Mouse (Mus musculus) hindbrain, embryonic 15.5 days (tissue): Measurements from ENCODE around the gene Vezt. TPM values are rescaled to one million over a fixed set of nuclear protein-coding genes. Genes with fewer than 3 reads are reported as not detected.
A peak's percentile ranks its signal among the peaks of the same experiment; 100 is the strongest.

Source experiments
- ATAC-seq: fragments of 200-750 bp; cut with Nextera tagmentation; 2 replicates; pipeline ENCODE4 v1.8.0; 2017; ENCODE audit warnings: low read depth, moderate number of reproducible peaks, moderate TSS enrichment; ENCODE audit not compliant: low FRiP score
- H3K27ac ChIP-seq: fragments of 300-500 bp; sonication (generic); replicated peaks from 2 replicates; pipeline ENCODE4 v1.5.1; 2015; ENCODE audit warnings: mild to moderate bottlenecking, inconsistent platforms
- H3K27me3 ChIP-seq: fragments of 300-500 bp; sonication (generic); 2 replicates; pipeline ENCODE4 v1.6.1; 2015; ENCODE audit warnings: control low read depth, inconsistent platforms
- H3K36me3 ChIP-seq: fragments of 300-500 bp; sonication (generic); 2 replicates; pipeline ENCODE4 v1.6.1; 2015; ENCODE audit warnings: control low read depth, inconsistent platforms
- H3K4me1 ChIP-seq: fragments of 300-500 bp; sonication (generic); replicated peaks from 2 replicates; pipeline ENCODE4 v1.6.1; 2015; ENCODE audit warnings: control low read depth, inconsistent platforms
- H3K4me2 ChIP-seq: fragments of 300-500 bp; sonication (generic); 2 replicates; pipeline ENCODE4 v1.6.1; 2015; ENCODE audit warnings: moderate library complexity, mild to moderate bottlenecking, inconsistent platforms
- H3K4me3 ChIP-seq: fragments of 300-500 bp; sonication (generic); 2 replicates; pipeline ENCODE4 v1.5.1; 2015; ENCODE audit warnings: mild to moderate bottlenecking, inconsistent platforms
- H3K9ac ChIP-seq: fragments of 300-500 bp; sonication (generic); 2 replicates; pipeline ENCODE4 v1.6.1; 2015; ENCODE audit warnings: inconsistent platforms
- H3K9me3 ChIP-seq: fragments of 300-500 bp; sonication (generic); 2 replicates; pipeline ENCODE4 v1.6.1; 2016; ENCODE audit warnings: control low read depth, inconsistent platforms
- WGBS: fragments of 180-500 bp; shearing (Covaris S2); methylation state at CpG from one replicate; pipeline ENCODE4 v1.1.7; 2015; 5-methylcytosine and 5-hydroxymethylcytosine counted together
- microRNA counts: library from miRNA; unstranded; fragments of <30 nt; microRNA quantifications from one replicate; lab custom pipeline; 2016
- microRNA-seq: library from miRNA; unstranded; fragments of <30 nt; microRNA quantifications from one replicate; pipeline ENCODE4, GENCODE M21; 2016
- polyA plus RNA-seq: library from polyadenylated mRNA; unstranded; fragments of >200 nt; fragmentation: Nextera tagmentation; extraction: Ambion mirVana; gene quantifications from 2 replicates; pipeline ENCODE4 v1.2.1, GENCODE M21; 2015

Vezt gene
- polyA plus RNA-seq, 1 experiment from 2014 or later, result 55.3 TPM

- H3K27ac ChIP-seq, result no peak overlapping the region
- no peaks in the 10 kb centered on the region for H3K9me3 ChIP-seq
- H3K9ac ChIP-seq, result no peak overlapping the region
- H3K4me1 ChIP-seq, result no peaks in the 10 kb centered on the region
- ATAC-seq, result no peak
- H3K4me2 ChIP-seq, result no peak overlapping the region
- 42% methylated on average over 2 of the region's 2 CpGs for WGBS
- no peak overlapping the region for H3K4me3 ChIP-seq
- H3K36me3 ChIP-seq, result no peaks in the 10 kb centered on the region
- H3K27me3 ChIP-seq, result no peaks in the 10 kb centered on the region
Observed at GRCm38 (mm10) chr10:93899303-93899702, 136.3 kb downstream of the Vezt start.

DNA sequence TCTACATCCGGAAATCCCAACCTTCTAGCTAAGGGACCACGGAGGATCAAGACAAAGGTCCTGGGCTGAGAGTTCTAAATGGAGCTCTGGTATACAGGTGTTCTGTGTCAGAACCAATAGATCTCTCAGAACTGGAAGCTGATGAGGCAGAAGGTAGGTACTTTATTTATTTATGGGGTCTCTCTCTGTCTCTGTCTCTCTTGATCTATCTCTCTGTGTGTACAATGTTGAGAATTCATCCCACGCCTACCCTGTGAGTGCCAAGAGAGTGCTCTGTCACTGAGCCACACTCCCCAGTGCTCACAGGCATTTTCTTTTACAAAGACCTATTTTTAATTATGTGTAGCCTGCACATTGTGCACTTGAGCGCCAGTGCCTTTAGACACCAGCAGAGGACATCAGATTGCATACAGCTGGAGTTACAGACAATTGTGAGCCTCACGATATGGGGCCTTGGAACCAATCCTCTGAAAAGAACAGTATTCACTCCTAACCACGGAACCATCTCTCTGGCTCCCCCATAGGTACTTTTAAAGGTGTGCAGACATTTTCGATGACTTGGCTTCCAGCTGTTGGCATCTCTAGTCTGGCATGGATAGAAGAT is 138.5 kb downstream of the Vezt start, which contains the start of gene Metap2:
TSS of gene Metap2 (minus strand) at position 51 of the 604 bp plus-strand sequence.
- Histone ChIP-seq H3K4me1 (no peaks in the 10 kb centered on the region), H3K9ac (no peak within 1 kb of the TSS), H3K27me3 (no peaks in the 10 kb centered on the region), H3K36me3 (no peaks in the 10 kb centered on the region), H3K4me2 (no peak within 1 kb of the TSS), H3K27ac (no peak within 1 kb of the TSS), H3K9me3 (no peaks in the 10 kb centered on the region), H3K4me3 (no peak within 1 kb of the TSS)
- ATAC-seq, result no peak
- WGBS, result 68% methylated on average over 7 of the region's 7 CpGs

GRCm38 (mm10) chr10:93892551-93892950 is 143.1 kb downstream of the Vezt start:
- H3K27ac ChIP-seq, result no peak overlapping the region
- H3K9me3 ChIP-seq, result no peaks in the 10 kb centered on the region
- H3K4me2 ChIP-seq, result no peak overlapping the region
- H3K4me3 ChIP-seq, result no peak overlapping the region
- peaks cover 17% of the 10 kb centered on the region for H3K4me1 ChIP-seq
- H3K27me3 ChIP-seq, result no peaks in the 10 kb centered on the region
- no peaks in the 10 kb centered on the region for H3K36me3 ChIP-seq
- 93% methylated on average over 4 of the region's 4 CpGs for WGBS
- no peak overlapping the region for H3K9ac ChIP-seq
- no peak for ATAC-seq

GRCm38 (mm10) chr10:93891031-93891430 is 144.6 kb downstream of the Vezt start:
- ATAC-seq, result no peak
- peaks cover 18% of the 10 kb centered on the region for H3K4me1 ChIP-seq
- H3K36me3 ChIP-seq, result peaks cover 8% of the 10 kb centered on the region
- no peaks in the 10 kb centered on the region for H3K9me3 ChIP-seq
- H3K9ac ChIP-seq, result no peak overlapping the region
- H3K27me3 ChIP-seq, result no peaks in the 10 kb centered on the region
- no peak overlapping the region for H3K27ac ChIP-seq
- whole genome bisulfite sequencing, result 93% methylated on average over 1 of the region's 1 CpGs
- no peak overlapping the region for H3K4me3 ChIP-seq
- no peak overlapping the region for H3K4me2 ChIP-seq

DNA sequence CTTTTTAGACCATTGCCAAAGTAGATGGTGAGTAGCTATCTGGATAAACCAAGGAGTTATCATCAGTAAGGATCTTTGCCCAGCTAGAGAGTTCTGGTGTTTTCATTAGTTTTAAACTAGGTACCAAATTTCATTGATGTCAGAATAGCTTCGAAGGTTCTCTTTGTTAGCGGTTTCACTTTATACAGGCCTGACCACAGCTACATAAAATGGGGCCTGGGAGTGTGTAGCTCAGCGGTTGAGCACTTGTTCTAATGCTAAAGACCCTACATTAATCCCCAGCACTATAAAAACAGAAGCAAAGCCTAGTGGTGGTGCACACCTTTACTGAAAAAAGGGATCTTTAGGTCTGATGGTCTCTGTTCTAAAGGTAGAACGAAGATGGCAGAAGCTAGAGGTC is 145.1 kb downstream of the Vezt start:
- Histone ChIP-seq H3K36me3 (peaks cover 12% of the 10 kb centered on the region), H3K4me2 (peak overlapping the region; percentile 77), H3K9me3 (no peaks in the 10 kb centered on the region), H3K9ac (0 out of 2 replicates have a peak overlapping the region, but pooled peaks have one; percentile 96), H3K4me3 (peak overlapping the region; percentile 84), H3K27me3 (no peaks in the 10 kb centered on the region), H3K4me1 (peaks cover 18% of the 10 kb centered on the region), H3K27ac (peak overlapping the region; percentile 91)
- 68% methylated on average over 4 of the region's 4 CpGs for WGBS
- ATAC-seq, result no peak

DNA sequence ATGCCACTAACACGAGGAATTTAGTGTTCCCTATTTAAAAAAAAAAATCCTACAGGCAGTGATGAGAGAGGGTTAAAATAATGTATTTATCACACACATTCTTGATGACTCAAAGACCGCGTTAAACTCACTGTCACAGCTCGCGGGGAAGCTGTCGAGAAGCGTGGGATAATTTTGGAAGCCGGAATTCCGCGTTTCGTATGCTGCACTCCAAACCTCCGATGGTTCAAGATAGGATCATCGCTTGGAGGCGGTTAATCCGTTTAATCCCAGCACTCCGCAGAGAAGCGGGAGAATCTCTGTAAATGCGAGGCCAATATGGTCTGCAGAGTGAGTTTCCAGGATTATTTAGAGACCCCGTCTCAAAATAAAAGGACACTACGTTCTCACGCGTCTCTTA is 145.6 kb downstream of the Vezt start:
- peak overlapping the region; percentile 84 for H3K4me3 ChIP-seq
- H3K4me1 ChIP-seq, result peaks cover 18% of the 10 kb centered on the region
- H3K27ac ChIP-seq, result peak overlapping the region; percentile 91
- H3K9ac ChIP-seq, result peak overlapping the region; percentile 96
- WGBS, result under 1% methylated on average over 22 of the region's 22 CpGs
- no peaks in the 10 kb centered on the region for H3K27me3 ChIP-seq
- H3K36me3 ChIP-seq, result peaks cover 16% of the 10 kb centered on the region
- ATAC-seq, result no peak
- peak overlapping the region; percentile 77 for H3K4me2 ChIP-seq
- no peaks in the 10 kb centered on the region for H3K9me3 ChIP-seq

GRCm38 (mm10) chr10:93889579-93889950 is 146.1 kb downstream of the Vezt start:
- peak overlapping the region; percentile 84 for H3K4me3 ChIP-seq
- ATAC-seq, result peak; percentile 99
- H3K4me1 ChIP-seq, result peaks cover 18% of the 10 kb centered on the region
- no peaks in the 10 kb centered on the region for H3K9me3 ChIP-seq
- peak overlapping the region; percentile 96 for H3K9ac ChIP-seq
- WGBS, result under 1% methylated on average over 22 of the region's 30 CpGs
- H3K36me3 ChIP-seq, result peaks cover 20% of the 10 kb centered on the region
- H3K27me3 ChIP-seq, result no peaks in the 10 kb centered on the region
- peak overlapping the region; percentile 77 for H3K4me2 ChIP-seq
- peak overlapping the region; percentile 91 for H3K27ac ChIP-seq

MicroRNAs encoded within 50 kb of the gene (microRNA counts, 519-probe panel; counts per million panel counts)
- microRNA mmu-miR-331-3p (lab: Ali Mortazavi, UCI) (3,711 counts per million, percentile 77 among the panel's probes with 10 or more counts), microRNA mmu-miR-331-5p (lab: Ali Mortazavi, UCI) (1,751 counts per million, percentile 12 among the panel's probes with 10 or more counts)

Small RNA genes within 50 kb of the gene (microRNA-seq; reads per million reads assigned to microRNA genes)
- 158 reads per million, percentile 57 among the genes with 10 or more reads in this experiment for gene Mir331

Other genes starting within 250 kb of the Vezt start
- 0.43 and 0.64 TPM in 2 replicates for gene Usp44, start 204.3 kb downstream of the Vezt start, polyA plus RNA-seq
- gene Metap2, start 138.7 kb downstream of the Vezt start, polyA plus RNA-seq, result 153 and 156 TPM in 2 replicates
- gene Fgd6, start 184 bp upstream of the Vezt start, polyA plus RNA-seq, result 2.4 and 3.0 TPM in 2 replicates
- gene Nr2c1, start 112.2 kb upstream of the Vezt start, polyA plus RNA-seq, result 6.1 and 6.4 TPM in 2 replicates
- 361 and 385 TPM in 2 replicates for gene Ndufa12, start 162.9 kb upstream of the Vezt start, polyA plus RNA-seq